In genomic region chr2:92964345-92964744, GRCm38 (mm10) we compare ENCODE assay signal across 25 mouse cellular contexts. TPM values are rescaled to one million over a fixed set of nuclear protein-coding genes. Genes with fewer than 3 reads are reported as not detected.
"Had no signal": no experiment of that assay in that cellular context is flagged by ENCODE, and none has a peak within 500 bp of the region (broad histone marks: within the 10 kb centered on the region; RNA-seq: fewer than 3 reads in every experiment).

No protein-coding gene starts in this region.

- H3K27ac ChIP-seq: embryonic facial prominence, embryonic 10.5 days; embryonic facial prominence, embryonic 12.5 days; embryonic facial prominence, embryonic 13.5 days; embryonic facial prominence, embryonic 15.5 days; forebrain, embryonic 10.5 days; forebrain, embryonic 12.5 days; forebrain, embryonic 13.5 days; forebrain, embryonic 15.5 days; gastrocnemius, adult 2 months; heart, adult 2 months; heart, embryonic 10.5 days had no signal

- H3K27me3 ChIP-seq: embryonic facial prominence, embryonic 12.5 days; embryonic facial prominence, embryonic 13.5 days; embryonic facial prominence, embryonic 15.5 days; forebrain, embryonic 12.5 days; forebrain, embryonic 13.5 days; forebrain, embryonic 15.5 days had no signal

- H3K9ac ChIP-seq: embryonic facial prominence, embryonic 12.5 days; embryonic facial prominence, embryonic 13.5 days; embryonic facial prominence, embryonic 15.5 days; forebrain, embryonic 12.5 days; forebrain, embryonic 13.5 days; forebrain, embryonic 15.5 days; forebrain, postnatal 0 days had no signal

- H3K4me3 ChIP-seq: embryonic facial prominence, embryonic 10.5 days; embryonic facial prominence, embryonic 12.5 days; embryonic facial prominence, embryonic 13.5 days; embryonic facial prominence, embryonic 15.5 days; erythroblast, embryonic 14.5 days; forebrain, embryonic 10.5 days; forebrain, embryonic 12.5 days; forebrain, embryonic 13.5 days; forebrain, embryonic 15.5 days; gastrocnemius, adult 2 months; heart, adult 2 months; heart, embryonic 10.5 days had no signal

- H3K36me3 ChIP-seq: forebrain, embryonic 10.5 days; forebrain, embryonic 15.5 days had no signal

- H3K9me3 ChIP-seq: embryonic facial prominence, embryonic 10.5 days; embryonic facial prominence, embryonic 12.5 days; embryonic facial prominence, embryonic 13.5 days; embryonic facial prominence, embryonic 15.5 days; forebrain, embryonic 10.5 days; forebrain, embryonic 12.5 days; forebrain, embryonic 13.5 days; forebrain, embryonic 15.5 days; heart, embryonic 10.5 days had no signal

- DNase-seq: cerebellum, adult 9-11 months; cerebellum, postnatal 14 days; cerebellum, postnatal 25 days; cerebellum, postnatal 36 days; embryo, embryonic 11 days; forebrain, postnatal 0 days; gastrocnemius, adult 2 months; gastrocnemius, postnatal 10 days; gastrocnemius, postnatal 25 days; gastrocnemius, postnatal 36 days; heart, adult 11 months; heart, adult 18-20 months; heart, adult 2 months had no signal

- ATAC-seq: forebrain, embryonic 13.5 days; forebrain, embryonic 14.5 days; forebrain, embryonic 15.5 days; forebrain, embryonic 16.5 days; forebrain, postnatal 0 days had no signal

RNA-seq across cellular contexts. Expression of gene Syt13, which starts 49.4 kb away (rescaled TPM):
- polyA plus RNA-seq: erythroblast, embryonic 14.5 days had no signal
